Mouse (Mus musculus): ENCODE data around the gene Serpine3.
"Not testable (repeated sequence)": the region's sequence is repeated elsewhere in the genome, so short reads cannot be mapped to it uniquely, and the experiment has no call there.

The Serpine3 gene
- long read RNA-seq, experiment 1, result 0 reads
- long read RNA-seq, experiment 2, partial matches to known transcripts, result 0 of 2 reads
- long read RNA-seq, experiment 2, other reads (novel, unspliced or antisense), result 2 of 2 reads

DNA sequence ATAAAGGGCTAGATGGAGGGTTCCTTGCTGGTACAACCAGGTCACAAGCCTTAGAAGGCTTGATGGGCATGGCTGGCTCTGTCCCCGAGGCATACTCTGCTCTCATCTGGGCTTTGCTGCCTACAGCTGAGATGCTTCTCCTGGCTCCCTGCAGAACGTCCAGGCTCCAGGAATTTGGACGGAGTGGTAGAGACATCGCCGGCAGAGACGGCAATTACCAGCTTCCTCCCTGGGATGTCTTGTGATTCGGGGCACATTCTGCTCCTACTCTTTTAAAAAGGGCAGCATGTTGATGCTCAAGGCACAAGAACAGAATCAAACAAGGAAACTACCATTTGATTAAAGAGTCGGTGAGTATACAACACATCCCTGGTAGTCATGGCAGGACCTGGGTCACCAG lies at the start of gene Serpine3:
Serpine3 (plus strand) TSS at position 301 of the 400 bp plus-strand sequence.
- intact Hi-C loops (cut with DNase I), result no loop called here

DNA sequence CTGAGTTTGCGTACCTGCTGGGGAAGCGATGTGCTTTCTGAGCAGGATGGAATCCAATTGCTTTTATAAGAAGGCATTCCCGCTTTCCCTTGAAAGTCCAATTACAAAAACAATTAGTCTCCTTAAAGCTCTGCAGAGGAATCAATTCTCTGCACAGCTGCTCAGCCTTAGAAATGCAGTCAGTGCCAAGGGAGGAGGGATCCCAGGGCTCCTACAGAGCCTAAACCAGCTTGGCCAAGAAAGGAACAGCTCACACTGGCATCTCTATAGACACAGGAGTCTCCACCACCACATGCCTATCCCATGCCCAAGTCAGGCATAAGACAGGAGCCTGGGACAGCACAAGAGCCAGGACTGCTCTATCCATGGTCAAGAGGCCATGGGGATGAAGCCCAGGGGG lies 41.1 kb upstream of the Serpine3 start:
- intact Hi-C loops (cut with DNase I), result no loop called here

DNA sequence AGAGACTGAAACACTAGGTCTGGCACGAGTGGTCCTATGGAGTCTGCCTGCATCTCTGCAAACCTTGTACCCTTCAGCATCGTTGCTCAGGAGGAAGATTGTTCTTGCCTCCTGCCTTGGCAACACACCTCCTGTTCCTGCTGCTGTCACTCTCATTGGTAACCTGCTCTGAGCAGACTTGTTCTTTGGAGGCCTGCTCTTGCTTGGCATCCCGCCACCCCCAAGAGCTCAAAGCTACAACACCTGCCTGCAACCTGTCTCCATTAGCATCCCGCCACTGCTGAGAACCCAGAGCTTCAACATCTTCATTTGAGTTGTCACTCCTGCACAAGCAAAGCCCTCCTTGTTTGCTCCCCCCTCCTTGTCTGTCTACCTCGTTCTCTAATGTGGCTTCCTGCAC lies 35.5 kb upstream of the Serpine3 start:
- intact Hi-C loops (cut with DNase I), result no loop called here

DNA sequence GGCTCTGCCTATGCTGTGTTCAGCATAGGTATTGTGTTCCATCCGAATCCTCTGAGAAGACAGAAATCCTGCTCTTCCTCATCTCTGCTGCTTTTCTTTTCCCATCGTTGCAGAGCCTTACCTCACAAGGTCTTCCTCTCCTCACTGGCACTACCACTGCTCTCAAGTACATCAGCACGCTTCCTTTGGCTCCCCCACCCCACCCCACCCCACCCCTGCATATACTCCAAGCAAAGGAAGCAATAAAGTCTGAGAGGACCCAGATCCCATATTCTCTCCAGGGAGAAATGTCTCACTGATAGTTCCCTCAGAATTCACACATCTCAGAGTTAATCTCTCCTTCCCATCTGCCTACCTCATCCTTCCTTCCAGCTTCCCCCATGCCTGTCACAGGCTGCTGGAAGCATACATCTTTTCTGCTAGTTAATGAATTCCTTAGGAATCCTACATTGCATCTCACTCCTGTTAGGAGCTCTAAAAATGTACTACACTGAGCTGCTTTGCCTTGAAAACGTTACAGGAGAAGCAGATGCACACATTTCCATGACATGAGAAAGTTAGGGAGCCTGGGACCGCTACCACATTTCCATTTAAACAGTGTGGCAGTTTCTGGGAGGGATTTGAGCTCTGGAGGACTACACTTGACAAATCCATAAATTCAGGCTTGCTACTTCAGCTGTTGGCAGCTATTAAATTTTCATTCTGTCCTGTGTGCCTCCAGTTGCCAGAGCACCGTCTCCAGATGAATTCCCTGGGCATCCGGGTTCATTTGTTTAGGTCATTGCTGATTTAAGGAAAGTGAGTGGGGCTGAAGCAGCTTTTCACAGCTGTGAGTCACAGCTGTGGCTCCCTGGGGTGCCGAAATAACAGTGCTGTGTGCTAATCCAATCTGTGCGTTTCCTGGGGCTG lies 25.8 kb upstream of the Serpine3 start:
- intact Hi-C loops (cut with DNase I), result no loop called here

DNA sequence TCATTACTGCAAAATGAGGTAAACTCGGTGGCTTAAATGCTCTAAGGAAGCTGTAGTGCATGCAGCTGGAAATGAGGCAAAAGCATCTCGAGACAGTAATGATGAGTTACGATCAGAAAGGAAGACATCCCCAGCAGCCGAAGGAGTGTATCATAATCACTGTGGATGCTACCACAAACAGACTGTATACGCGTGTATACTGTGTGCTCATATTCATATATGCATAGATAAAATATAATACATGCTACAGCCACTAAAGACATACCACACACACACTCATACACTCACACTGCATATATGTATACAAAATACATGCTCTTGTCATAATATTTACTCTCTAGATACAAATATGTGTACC lies 25.1 kb upstream of the Serpine3 start:
- intact Hi-C loops (cut with DNase I), result no loop called here

DNA sequence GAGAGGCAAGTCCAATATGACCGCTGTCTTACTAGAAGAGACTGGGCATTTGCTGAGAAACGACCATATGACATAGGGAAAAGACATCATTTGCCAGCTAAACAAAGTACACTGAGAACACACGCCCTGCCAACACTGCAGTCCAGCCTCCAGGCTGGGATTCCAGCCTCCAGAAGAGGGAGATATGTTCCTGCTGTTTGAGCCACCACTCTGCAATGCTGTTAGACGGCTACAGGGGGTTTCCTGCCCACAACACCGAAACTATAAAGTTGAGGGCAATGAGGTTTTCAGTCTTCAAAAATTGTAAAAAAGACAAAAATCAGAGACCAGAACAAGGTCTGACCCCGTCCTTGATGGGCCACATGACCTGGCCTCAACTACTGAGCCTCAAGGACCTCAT lies 24.4 kb upstream of the Serpine3 start:
- intact Hi-C loops (cut with DNase I), result no loop called here

DNA sequence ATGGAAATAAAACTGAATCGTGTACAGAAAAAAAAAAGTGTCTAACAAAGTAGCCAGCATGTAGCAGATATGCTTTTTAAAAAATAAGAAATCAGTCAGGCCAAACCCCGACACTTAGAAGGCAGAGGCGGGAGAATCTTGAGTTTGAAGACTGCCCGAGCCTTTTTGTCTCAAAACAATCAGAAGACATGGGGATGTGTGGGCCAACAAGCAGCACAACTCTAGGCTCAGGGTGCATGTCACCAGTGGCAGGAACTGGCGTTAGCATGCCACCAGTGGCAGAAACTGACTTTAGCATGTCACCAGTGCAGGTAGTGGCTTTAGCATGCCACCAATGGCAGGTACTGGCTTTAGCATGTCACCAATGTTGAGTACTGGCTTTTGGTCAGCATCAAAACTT lies 23.9 kb upstream of the Serpine3 start:
- intact Hi-C loops (cut with DNase I), result no loop called here

DNA sequence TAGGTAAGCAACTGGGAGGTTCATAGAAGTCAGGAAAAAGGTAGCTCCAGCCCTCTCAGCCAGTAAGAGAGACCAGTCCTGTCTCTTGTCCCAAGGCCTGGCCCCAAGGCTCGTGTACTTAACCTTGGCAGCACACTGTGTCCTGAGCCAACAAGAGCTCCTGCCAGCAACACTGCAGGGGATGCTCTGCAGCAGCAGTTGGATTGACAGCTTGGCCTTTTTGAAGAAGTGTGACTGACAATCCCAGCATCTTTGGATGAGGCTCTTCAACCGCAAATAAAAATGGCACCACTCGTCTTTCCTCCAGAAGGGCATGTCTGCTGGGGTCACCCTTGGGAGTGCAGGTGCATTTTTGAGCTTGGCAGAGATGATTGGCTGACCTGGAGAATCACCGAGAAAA lies 23.1 kb upstream of the Serpine3 start:
- intact Hi-C loops (cut with DNase I), result no loop called here

DNA sequence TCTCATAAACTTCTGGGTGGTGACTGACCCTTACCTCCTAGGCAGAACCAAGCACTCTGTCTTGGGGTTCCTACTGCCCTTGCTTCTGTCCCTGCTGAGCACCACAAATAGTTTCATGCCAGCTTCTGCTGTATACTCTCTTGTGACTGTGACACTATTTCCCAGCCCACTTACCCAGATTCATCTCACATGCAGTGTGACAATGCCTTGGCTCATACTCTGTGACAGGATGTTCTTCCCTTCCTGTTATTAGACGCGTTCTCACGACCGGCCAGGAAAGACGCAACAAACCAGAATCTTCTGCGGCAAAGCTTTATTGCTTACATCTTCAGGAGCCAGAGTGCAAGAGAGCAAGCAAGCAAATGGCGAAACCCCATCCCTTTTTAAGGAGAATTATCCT lies 21.1 kb upstream of the Serpine3 start:
- intact Hi-C loops (cut with DNase I), result not testable (repeated sequence)

DNA sequence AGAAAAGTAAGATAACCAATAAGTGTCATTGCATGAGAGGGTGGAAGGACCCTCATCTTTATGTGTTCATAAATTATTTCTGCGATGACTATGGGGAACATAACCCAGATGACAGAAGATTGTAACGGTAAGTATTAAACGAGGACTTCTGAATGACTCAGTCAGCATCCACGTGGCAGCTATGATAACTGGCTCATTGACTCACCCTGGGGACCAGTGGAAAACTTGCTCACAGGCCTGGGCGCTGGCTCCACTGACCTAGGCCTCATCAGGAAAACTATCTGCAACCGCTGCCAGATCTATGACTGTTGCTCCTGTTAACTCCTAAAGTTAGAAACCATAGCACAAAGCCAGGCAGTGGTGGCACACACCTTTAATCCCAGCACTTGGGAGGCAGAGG lies 15.1 kb upstream of the Serpine3 start:
- intact Hi-C loops (cut with DNase I), result no loop called here

DNA sequence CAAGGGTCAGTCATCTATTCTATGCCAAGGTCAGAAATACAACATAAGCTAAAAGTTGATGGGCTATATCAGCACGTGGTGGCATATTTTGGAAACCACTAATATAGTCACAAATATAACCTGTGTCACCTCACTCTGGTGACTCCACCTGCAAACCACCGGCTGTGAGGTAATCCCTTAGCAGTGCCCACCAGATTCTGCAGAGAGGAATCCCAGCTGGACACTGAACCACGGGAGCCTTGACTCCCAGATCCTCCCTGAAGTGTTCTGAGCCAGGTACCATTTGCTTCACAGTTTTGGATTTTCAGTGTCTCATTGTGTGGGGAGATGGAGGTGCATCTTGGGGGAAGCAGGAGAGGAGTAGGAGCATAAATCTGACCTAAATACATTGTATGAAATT lies 13.1 kb upstream of the Serpine3 start:
- intact Hi-C loops (cut with DNase I), result no loop called here

DNA sequence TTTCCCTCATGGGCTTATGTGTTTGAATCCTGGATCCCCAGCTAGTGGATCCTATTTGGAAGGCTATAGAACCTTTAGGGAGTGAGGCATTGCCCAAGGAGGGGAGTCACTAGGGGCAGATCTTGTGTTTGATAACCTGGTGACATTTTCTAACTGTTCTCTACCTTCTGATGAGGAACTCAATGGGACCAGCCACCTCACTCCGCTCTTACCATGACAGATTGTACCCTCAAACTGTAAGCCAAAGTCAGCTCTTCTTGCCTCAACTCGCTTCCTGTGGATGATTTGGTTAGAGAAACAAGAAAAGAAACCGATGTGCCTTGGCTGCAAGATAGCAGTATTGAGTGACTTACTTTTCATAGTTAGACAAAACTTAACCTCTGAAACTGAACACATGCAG lies 11.7 kb upstream of the Serpine3 start:
- intact Hi-C loops (cut with DNase I), result no loop called here

DNA sequence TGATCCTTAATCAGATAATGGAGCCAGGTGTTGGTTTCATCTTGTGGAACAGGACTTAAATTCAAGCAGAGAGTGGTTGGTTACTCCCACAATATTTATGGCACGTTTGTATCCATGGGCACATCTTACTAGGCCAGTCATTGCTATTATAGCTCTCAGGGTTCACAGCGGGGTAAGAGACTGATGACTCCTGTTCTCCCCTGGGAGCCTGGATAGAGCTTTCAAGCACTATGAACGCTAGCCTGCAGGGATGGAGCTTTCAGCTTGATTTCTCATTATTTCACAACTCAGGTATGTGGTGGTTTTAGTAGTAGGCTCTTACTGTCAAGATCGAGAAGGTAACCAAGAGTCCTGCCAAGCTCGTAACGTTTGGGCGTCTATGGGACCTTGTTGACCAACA lies 7.5 kb upstream of the Serpine3 start:
- intact Hi-C loops (cut with DNase I), result no loop called here

DNA sequence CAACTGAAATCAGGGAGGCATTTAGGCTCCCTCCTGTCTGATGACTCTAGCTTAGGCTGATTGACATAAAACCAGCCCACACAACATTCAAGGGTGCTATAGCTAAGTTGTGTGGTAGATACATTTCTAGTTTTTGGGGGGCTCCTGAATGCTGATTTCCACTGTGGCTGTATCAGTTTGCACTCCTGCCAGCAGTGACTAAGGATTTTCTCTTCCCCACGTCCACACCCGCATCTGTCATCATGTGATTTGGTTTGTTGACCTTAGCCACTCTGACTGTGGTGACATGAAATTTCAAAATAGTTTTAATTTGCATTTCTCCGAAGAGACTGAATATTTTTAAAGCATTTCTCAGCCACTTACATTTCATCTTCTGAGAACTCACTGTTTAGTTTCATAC lies 6.0 kb upstream of the Serpine3 start:
- intact Hi-C loops (cut with DNase I), result no loop called here

DNA sequence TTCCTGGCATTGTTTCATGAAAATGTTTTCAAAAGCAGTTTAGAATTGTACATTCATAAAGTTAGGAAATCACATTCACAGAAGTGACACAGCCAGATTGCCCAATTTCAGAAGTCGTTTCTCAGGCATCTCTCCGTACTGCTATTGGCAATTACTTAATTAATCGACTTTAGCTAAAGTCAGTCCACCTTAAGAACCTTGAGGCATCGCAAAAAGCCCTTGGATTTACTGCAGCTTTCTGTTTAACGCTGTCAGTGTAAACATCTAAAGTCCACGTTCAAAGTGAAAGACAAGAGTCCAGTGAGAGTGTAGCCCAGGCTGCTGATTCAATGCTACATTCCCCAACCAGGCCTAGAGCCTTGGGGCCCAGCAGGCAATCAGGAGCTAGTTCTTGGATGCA lies 1.1 kb upstream of the Serpine3 start:
- intact Hi-C loops (cut with DNase I), result no loop called here

DNA sequence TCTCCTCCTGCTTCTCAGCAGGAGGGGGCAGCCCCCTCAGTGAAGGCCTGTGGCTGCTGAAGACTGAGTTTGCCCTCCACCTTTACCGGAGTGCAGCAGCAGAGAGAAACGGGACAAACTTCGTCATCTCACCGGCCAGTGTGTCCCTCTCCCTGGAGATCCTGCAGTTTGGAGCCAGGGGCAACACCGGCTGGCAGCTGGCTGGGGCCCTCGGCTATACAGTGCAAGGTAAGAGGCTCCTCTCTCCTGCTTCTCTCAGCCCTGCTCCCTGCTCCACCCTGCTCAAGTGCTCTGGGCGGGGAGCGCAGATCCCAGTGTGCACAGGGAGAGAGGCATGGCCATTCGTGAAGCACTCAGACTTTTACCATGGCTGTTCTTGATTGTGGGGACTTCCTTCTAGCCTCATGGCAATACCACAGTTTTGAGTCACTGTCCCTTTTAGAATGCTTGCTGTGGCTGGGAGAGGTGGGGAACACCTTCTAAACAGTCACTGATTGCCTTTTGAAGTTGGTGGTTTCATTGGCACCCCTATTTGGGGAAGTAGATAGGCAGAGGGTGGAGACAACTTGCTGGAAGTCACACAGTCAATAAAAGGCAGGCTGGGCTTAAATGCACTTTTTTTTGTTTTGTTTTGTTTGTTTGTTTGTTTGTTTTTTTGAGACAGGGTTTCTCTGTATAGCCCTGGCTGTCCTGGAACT lies 1.7 kb downstream of the Serpine3 start:
- intact Hi-C loops (cut with DNase I), result no loop called here

DNA sequence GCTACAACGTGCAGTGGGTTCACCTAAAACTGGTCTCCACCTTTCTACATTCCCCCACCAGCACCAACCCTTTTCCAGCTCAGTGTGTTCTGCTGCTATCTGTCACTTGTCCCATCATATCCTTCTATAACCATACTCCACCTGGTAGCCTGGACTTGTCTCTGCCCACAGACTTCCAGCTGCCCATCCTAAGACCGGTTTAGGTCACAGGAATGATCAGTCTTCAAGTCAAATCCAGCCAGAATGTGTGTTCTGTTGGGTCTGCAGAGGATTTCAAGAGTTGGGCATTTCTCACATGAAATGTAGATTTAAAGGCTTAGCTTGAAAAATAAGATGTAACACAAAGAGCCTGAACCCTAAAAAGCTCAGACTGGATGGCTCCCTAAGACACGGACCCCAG lies 10.2 kb downstream of the Serpine3 start:
- intact Hi-C loops (cut with DNase I), result no loop called here

DNA sequence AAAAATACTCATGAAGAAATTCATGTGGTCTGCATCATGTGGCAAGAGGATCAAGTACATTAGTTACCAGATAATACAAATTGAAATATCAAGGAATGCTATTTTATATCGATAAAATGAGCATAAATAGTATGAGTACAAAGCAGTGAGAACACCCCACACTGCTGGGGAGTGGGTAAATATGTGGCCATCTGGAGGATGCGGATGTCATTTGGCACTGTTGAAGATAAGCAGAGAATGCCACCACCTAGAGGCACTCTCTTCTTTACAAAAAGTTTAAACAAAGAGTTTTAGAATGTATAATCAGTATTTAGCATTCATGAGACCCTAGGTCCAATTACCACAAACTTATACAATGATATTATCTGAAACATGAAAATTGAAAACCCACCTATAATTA lies 54.7 kb downstream of the Serpine3 start:
- intact Hi-C loops (cut with DNase I), result no loop called here

DNA sequence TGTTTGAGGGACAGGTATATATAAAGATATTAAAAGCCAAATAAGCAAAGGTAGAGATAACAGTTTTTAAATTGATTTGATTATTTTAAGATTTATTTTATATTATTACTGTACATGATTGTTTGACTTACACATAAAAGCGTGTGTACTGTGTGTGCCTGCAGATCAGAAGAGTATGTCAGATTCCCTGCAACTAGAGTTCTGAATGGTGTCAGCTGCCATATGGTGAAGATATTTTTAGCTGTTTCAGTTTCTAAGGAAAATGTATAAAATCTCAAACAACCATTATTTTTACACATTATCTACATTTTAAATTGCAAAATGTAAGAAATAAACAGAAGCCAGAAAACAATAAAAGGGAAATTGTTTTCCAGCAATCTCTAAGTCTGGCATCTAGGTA lies 58.2 kb downstream of the Serpine3 start:
- intact Hi-C loops (cut with DNase I), result no loop called here

DNA sequence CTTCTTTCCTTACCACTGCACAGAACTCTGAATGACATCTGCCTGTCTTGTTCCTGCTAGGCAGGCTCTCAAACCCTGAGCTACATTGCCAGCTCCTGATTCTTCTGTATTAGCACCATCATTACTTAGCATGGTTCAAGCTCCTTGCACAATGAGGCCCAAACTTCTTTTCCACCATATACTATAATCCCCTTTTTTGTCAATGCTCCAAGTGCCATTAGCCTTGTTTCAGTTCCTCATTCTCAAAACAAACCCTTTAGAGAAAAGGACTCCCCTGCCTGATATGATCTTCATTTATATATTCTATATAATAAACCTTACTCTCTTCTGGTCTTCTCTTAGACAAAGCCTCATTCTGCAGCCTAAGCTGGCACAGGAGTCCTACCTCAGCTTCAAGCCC lies 61.1 kb downstream of the Serpine3 start:
- intact Hi-C loops (cut with DNase I), result no loop called here

DNA sequence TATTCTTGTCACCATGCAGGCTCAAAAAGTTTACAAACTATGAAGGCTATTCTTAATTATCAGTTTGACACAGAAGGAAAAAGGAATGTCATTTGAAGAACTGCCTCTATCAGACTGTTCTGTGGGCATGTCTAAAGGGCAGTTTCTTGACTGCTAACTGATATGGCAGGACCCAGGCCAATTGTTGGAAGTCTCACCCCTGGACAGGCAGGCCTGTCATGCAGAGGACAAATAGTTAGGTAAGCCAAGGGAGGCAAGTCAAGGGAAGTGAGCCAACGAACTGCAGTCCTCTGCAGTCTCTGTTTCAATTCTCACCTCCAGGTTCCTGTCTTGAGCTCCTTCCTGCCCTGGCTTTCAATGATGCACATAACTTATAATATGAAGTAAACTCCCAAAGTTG lies 68.4 kb downstream of the Serpine3 start:
- intact Hi-C loops (cut with DNase I), result no loop called here

DNA sequence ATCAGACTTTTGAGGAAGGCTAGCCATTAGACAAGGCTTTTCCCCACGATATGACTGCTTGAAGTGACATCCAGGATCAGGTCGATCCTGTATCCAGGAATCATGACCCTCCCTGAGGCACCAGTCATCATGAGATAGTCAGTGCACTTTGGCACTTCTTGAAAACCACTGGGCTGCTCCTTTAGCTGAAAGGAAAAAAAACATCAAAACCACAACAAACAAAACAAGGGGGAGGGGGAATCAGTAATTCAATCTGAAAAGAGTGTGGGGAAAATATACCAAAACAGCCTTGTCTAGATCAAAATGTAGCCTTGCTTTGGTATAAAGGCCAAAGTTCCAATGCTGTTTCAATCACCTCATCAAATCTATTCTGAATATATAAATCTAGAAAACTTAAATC lies 70.2 kb downstream of the Serpine3 start:
- intact Hi-C loops (cut with DNase I), result no loop called here

DNA sequence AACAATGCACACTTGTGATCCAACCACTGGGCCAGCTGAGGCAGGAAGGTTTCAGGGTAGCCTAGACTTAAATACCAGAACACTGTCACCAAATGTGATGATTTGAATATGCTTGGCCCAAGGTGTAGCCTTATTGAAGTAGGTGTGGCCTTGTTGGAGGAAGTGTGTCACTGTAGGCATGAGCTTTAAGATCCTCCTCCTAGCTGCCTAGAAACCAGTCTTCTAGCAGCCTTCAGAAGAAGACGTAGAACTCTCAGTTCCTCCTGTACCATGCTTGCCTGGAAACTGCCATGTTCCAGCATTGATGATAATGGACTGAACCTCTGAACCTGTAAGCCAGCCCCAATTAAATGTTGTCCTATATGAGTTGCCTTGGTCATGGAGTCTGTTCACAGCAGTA lies 72.2 kb downstream of the Serpine3 start:
- intact Hi-C loops (cut with DNase I), result no loop called here
